34 mouse cellular contexts compared by ENCODE assay signal in genomic region chr2:69546823-69547222, GRCm38 (mm10). TPM values are rescaled to one million over a fixed set of nuclear protein-coding genes. Genes with fewer than 3 reads are reported as not detected.
A peak's percentile ranks its signal among the peaks of the same experiment; 100 is the strongest.
DNase-seq lines count a peak whose midpoint lies in the region; ATAC-seq and TF ChIP-seq lines count a peak whose summit lies in the region.
"Had no signal": no experiment of that assay in that cellular context is flagged by ENCODE, and none has a peak within 500 bp of the region (broad histone marks: within the 10 kb centered on the region; RNA-seq: fewer than 3 reads in every experiment).

No protein-coding gene starts in this region.

- H3K4me2 ChIP-seq in kidney, postnatal 0 days (ENCODE audit: low read length), result no peak overlapping the region
- no peak overlapping the region for H3K4me2 ChIP-seq in kidney, embryonic 16.5 days (replicated peaks; ENCODE audit: low read depth, low read length)
- H3K4me2 ChIP-seq: embryonic facial prominence, embryonic 13.5 days; forebrain, embryonic 15.5 days; heart, embryonic 13.5 days; limb, embryonic 12.5 days; liver, embryonic 15.5 days; lung, embryonic 14.5 days; neural tube, embryonic 13.5 days had no signal

- no peaks in the 10 kb centered on the region for H3K9me3 ChIP-seq in kidney, postnatal 0 days (replicated peaks; ENCODE audit: low read length)
- no peaks in the 10 kb centered on the region for H3K9me3 ChIP-seq in kidney, embryonic 16.5 days (ENCODE audit: low read length)
- H3K9me3 ChIP-seq: embryonic facial prominence, embryonic 13.5 days; forebrain, embryonic 10.5 days; forebrain, embryonic 15.5 days; G1E; heart, embryonic 13.5 days; limb, embryonic 12.5 days; liver, embryonic 15.5 days; midbrain, embryonic 10.5 days; neural tube, embryonic 13.5 days had no signal

- H3K9ac ChIP-seq in kidney, postnatal 0 days (ENCODE audit: low read depth, low read length), result no peak overlapping the region
- H3K9ac ChIP-seq in kidney, embryonic 16.5 days (replicated peaks; ENCODE audit: low read length), result no peak overlapping the region
- H3K9ac ChIP-seq: embryonic facial prominence, embryonic 13.5 days; forebrain, embryonic 15.5 days; heart, embryonic 13.5 days; limb, embryonic 12.5 days; liver, embryonic 15.5 days; lung, embryonic 14.5 days; neural tube, embryonic 13.5 days had no signal

- H3K4me1 ChIP-seq in kidney, postnatal 0 days (replicated peaks; ENCODE audit: insufficient read depth, low read length), result no peaks in the 10 kb centered on the region
- H3K4me1 ChIP-seq in kidney, embryonic 16.5 days (ENCODE audit: insufficient read depth, low read length), result peaks cover 5% of the 10 kb centered on the region; the same call in 1 of the 2 replicates
- H3K4me1 ChIP-seq: embryonic facial prominence, embryonic 13.5 days; heart, embryonic 13.5 days; limb, embryonic 12.5 days; liver, embryonic 15.5 days had no signal

- no peak overlapping the region for H3K27ac ChIP-seq in kidney, postnatal 0 days
- H3K27ac ChIP-seq in kidney, embryonic 16.5 days (ENCODE audit: low read length), result no peak overlapping the region
- H3K27ac ChIP-seq: embryonic facial prominence, embryonic 13.5 days; forebrain, embryonic 10.5 days; forebrain, embryonic 15.5 days; heart, adult 2 months; heart, embryonic 13.5 days; limb, embryonic 12.5 days; liver, embryonic 15.5 days; macrophage; midbrain, embryonic 10.5 days; neural tube, embryonic 13.5 days had no signal

- ATAC-seq in kidney, postnatal 0 days (replicated peaks; ENCODE audit: low FRiP score, low read depth), result no peak
- ATAC-seq in kidney, embryonic 16.5 days (ENCODE audit: low FRiP score, low TSS enrichment), result no peak
- ATAC-seq in granulocyte monocyte progenitor cell, adult 5-6 weeks (replicated peaks; ENCODE audit: poor library complexity, severe bottlenecking), result peak; percentile 96
- ATAC-seq: forebrain, embryonic 15.5 days; hindbrain, embryonic 16.5 days; midbrain, embryonic 16.5 days had no signal

- WGBS in kidney, postnatal 0 days, result 75% methylated on average over 11 of the region's 11 CpGs
- 77% methylated on average over 11 of the region's 11 CpGs for WGBS in kidney, embryonic 16.5 days

- H3K27me3 ChIP-seq in kidney, postnatal 0 days (ENCODE audit: insufficient read depth, low read length), result no peaks in the 10 kb centered on the region
- no peaks in the 10 kb centered on the region for H3K27me3 ChIP-seq in kidney, embryonic 16.5 days (ENCODE audit: insufficient read depth, low read length)
- H3K27me3 ChIP-seq: embryonic facial prominence, embryonic 13.5 days; forebrain, embryonic 15.5 days; limb, embryonic 12.5 days; liver, embryonic 15.5 days; neural tube, embryonic 13.5 days had no signal

- no peaks in the 10 kb centered on the region for H3K36me3 ChIP-seq in kidney, postnatal 0 days (ENCODE audit: insufficient read depth, low read length)
- H3K36me3 ChIP-seq in kidney, embryonic 16.5 days (ENCODE audit: insufficient read depth, low read length), result no peaks in the 10 kb centered on the region
- H3K36me3 ChIP-seq: embryonic facial prominence, embryonic 13.5 days; forebrain, embryonic 15.5 days; G1E; heart, embryonic 13.5 days; limb, embryonic 12.5 days; liver, embryonic 15.5 days; neural tube, embryonic 13.5 days had no signal

- peak; percentile 18; the same call in 1 of the 2 replicates for TF ChIP-seq CTCF in kidney, postnatal 0 days (IDR thresholded peaks at IDR 0.05; ENCODE audit: low read depth)

- DNase-seq in kidney, postnatal 0 days (ENCODE audit: low spot score), result no peak
- DNase-seq in A20 (ENCODE audit: low read depth, low spot score) (peak; percentile 43), MEL-GATA-1-ER (ENCODE audit: extremely low read depth, low read depth) (peak; percentile 16)
- no peak for DNase-seq in cerebellum, postnatal 36 days
- no peak for DNase-seq in left cerebral cortex, adult 8-10 months (ENCODE audit: low spot score in 2 of 2)
- no peak for DNase-seq in cerebellum, adult 9-11 months
- DNase-seq: adrenal gland, postnatal 10 days; B cell, adult 2 months; cerebellum, adult 18-20 months; cerebellum, postnatal 14 days; gastrocnemius, postnatal 25 days; heart, adult 2 months; heart, postnatal 10 days; kidney, adult 8-10 months; kidney, postnatal 14 days; layer of hippocampus, adult 9-11 months; thymus, adult 2 months; thymus, postnatal 36 days had no signal

- no peak overlapping the region for H3K4me3 ChIP-seq in kidney, postnatal 0 days (replicated peaks; ENCODE audit: low read depth, low read length)
- no peak overlapping the region for H3K4me3 ChIP-seq in kidney, embryonic 16.5 days (ENCODE audit: low read length)
- H3K4me3 ChIP-seq: embryonic facial prominence, embryonic 13.5 days; forebrain, embryonic 10.5 days; forebrain, embryonic 15.5 days; heart, adult 2 months; heart, embryonic 13.5 days; limb, embryonic 12.5 days; liver, embryonic 15.5 days; midbrain, embryonic 10.5 days; myocyte; neural tube, embryonic 13.5 days had no signal

RNA-seq across cellular contexts. Expression of gene Lrp2, which starts 39.0 kb away (rescaled TPM):
- 37.5 TPM in 2 replicates for polyA plus RNA-seq in kidney, postnatal 0 days (2015; fragmentation: Nextera tagmentation; extraction: Ambion mirVana)
- 21.4 and 23.0 TPM in 2 replicates for polyA plus RNA-seq in kidney, embryonic 16.5 days (2015; fragmentation: Nextera tagmentation; extraction: Ambion mirVana)
- total RNA-seq in granulocyte monocyte progenitor cell, adult 5-6 weeks (2014; fragmentation: Nextera tagmentation), result not detected in 2 replicates
- 0.22 TPM in 1 of 2 replicates, not detected in the other for total RNA-seq in granulocyte monocyte progenitor cell, adult 5-6 weeks (2017)
- total RNA-seq in left cerebral cortex, adult 8-10 months (2022), result under 1 TPM; 0.02 to 0.15 (median 0.13) TPM
- total RNA-seq: gastrocnemius, postnatal 25 days had no signal
- polyA plus RNA-seq: G1E; limb, embryonic 12.5 days; macrophage had no signal

Comparison
In these comparisons a context has a peak if more than half of its experiments do, and no peak if none do; other contexts are left out.
1. DNase-seq: peak in A20 (single experiment) and MEL-GATA-1-ER (single experiment); none in kidney, postnatal 0 days (single experiment), cerebellum, postnatal 36 days (0 of 2), left cerebral cortex, adult 8-10 months (0 of 2) and cerebellum, adult 9-11 months (single experiment).